Mouse (Mus musculus) retina, postnatal 7 days (tissue): ENCODE data around the gene Smpx.

Source experiments
- DNase-seq: peaks from one replicate; pipeline ENCODE4 v3.0.0-alpha.2; 2012; ENCODE audit warnings: low read depth, low spot score

Gene Smpx

DNA sequence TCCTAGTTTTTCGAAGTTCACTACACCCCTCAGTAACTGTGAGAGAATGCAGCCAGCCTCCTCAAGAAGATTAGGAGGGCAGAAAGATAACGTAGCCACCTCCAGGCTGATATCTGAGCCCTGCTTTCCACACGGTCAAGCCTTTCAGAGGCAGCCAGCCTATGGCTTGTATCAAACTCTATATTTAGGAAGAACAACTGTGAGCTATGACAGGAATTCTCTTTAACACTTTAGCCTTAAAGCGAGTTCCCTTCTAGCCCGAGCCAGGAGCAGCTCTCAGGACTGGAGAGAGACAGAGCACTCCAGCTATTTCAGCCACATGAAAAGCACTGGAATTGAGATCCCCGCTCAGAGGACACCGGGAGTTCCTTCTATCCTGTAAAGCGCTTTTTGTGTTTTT, at the start of gene Smpx:
Smpx (plus strand) TSS at position 49 of the 400 bp plus-strand sequence.
- no peak for DNase-seq

DNA sequence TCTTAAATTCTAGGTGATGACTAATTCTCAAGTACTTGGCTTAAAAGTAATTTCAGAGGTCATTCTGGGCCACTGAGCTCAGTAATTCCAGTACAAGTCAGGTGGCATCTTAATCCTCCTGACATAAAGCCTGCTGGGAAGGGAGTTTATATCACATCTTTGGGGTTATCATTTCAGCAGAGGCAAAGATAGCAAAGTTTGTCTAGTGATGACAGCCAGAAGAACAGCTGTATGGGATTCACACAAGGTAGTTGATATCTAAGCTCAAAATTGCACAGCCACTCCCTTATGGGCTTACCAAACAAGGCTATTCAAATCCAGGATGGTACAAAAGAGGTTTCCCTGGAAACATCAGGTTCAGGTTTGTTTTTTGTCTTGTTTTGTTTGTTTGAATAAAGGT, 43.7 kb upstream of the Smpx start:
- no peak for DNase-seq

DNA sequence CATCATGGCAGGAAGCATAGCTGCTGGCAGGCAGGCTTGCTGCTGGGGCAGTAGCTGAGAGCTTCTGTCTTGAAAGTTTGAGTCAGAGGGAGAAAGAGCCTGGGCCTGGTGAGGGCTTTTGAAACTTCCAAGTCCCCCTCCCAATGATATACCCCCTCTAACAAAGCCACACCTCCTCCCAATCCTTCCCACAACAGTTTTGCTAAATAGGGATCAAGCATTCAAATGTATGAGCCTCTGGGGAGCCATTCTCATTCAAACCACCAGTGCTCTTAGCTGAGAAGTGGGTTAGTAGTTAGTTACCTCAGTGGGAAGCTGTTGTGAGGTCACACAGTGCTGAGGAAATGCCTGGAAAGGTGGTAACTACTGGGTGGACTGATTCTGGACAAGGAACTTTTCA, 41.4 kb upstream of the Smpx start:
- DNase-seq, result no peak

DNA sequence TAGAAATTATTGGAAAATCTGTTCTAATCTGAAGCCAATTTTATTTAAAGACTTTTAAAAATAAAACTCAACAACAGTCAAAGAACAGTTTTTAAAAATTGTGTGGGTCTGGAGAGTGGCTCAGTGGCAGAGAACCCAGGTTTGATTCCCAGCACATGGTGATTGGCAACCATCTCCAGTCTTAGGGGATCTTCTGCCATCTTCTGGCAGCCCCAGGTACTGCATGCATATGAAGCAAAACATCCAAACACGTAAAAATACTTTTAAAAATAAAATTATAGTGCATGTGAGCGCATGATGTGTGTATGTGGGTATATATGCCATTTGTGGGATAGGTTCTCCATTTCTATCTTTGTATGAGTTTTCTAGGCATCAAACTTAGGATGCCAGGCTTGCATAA, 26.9 kb upstream of the Smpx start:
- DNase-seq, result no peak

DNA sequence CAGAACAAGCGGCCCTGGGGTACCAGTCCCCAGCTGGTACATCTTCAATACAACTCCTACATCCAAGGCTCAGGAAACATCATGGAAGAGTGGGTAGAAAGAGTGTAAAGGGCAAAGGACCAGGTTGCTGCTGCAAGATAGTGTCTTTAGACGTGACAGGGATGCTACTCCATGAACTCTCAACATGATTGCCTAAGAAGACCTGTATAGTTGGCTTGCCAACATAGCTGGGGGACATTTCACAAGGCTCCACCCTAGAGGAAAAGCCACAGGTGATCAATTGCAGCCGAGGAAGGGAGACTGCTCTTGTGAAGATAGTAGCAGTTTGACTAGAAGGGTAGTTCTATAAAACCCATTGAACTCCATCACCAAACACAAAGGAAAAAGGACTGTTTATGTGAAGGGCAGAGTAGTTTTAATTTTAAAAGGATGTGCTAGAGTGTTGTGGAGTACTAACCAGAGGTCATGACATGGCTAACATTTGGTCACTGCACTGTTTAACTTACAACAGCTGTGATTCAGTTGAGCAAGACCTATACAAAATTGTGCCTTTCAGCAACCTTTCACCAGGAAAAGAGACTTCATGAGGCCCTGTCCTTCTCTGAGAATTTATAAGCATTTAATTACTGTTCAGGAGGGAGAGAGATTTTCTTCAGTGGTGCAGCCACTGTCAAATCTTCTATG, 23.9 kb upstream of the Smpx start:
- no peak for DNase-seq

DNA sequence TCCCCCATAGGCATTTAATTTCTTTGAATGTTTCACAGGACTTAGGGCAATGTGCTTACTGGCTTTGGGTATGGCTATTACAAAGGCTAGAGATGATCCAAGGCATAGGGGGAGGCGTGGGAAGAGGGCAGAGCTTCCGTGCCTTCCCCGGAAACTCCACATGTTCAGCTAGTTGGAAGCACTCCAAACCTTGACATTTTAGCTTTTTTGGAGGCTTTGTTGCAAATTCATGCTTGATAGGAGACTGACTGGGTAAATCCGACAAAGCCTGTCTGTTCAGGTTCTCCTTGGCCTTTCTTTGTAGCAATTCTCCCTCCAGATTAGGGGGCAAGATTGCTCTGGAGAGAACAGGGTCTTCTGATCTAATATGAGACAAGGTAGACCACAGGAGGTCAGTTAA, 7.5 kb upstream of the Smpx start:
- no peak for DNase-seq

DNA sequence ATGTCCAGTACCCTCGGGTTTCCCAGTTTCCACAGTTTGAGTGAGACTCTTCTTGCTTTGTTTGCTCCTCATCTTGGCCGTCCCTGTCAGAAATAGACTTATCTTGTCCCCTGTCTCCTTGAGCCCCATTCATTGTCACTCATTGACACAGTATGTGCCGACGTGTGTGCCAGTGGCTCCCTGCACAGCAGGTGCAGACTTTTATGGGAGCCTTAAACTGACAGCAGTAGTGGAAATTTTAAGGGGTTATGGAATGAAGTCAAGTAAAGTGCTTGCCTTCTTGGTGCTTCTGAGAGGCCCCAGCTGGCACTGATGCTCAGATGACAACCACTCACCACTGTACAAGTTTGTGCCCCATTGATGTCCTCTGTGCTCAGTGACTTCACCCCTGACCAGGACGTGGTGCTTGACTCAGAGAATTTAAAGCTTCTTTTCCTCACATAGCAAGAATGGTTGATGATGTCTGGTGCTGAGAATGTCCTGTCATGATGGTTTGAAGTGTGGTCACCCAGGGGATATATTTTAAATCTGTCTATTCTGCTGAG, 1.0 kb upstream of the Smpx start:
- no peak for DNase-seq

DNA sequence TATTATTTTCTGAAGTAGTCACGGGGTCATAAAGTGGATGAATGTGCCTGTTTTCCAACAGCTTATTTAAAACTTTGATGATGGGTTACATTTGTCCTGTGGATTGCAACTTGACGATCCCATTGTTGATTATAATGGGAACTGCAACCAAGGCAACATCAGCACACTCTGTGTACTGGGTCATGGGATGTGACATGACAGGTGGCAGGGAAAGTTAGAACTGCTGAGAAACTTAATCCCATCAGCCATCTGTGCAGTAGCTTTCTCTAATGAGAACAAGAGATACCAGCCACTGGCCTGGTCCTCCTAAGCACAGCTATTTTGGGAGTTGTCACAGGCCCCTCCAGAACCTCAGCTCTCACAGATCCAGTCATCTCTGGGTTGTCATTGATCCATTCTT, 8.5 kb downstream of the Smpx start:
- no peak for DNase-seq

DNA sequence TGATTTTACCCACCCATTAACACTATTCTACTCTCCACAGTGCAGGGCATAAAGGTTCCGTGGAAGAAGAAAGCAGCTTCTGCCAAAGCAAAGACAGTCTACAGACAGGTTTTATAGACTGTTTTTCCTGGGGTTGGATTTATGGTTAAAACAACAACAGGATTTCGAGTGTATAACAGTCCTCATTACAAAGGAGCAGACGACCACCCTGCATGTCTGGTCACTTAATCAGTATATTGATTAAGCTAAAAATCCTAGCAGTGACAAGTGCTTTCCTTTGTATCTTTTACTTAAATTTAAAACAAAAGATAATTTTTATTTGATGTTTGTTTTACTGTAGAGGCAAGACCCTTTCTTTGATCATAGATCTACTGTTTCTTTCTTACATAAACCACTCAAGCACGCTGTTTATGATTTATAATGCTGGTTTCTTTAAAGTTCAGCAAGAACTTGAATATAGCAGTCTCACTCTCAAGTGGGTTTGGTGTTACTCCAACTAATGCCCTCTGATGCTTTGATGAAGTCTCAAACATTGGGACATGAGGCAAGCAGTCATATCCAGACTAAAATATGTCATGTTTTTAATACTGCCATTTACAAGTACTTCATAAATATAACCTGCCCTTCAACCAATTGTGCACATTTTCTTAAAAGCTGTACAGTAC, 10.0 kb downstream of the Smpx start:
- DNase-seq, result no peak

DNA sequence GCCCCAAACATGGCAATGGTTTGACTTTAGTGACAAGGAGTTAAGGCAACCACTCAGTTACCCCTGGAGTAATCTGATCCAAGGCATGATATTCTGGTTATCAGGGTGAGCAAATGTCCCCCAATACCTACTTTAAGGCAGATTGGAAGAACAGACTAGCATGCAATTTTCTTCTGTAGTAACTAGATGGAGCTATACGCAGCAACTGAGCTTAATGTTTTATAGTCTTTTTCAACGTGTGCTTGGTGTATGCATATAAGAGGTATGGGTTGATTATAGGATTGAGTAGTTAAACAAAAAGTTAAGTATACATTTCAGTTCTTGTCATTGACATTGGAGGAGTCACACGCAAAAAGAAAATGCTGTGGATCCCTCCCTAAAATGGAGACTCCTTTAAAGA, 21.2 kb downstream of the Smpx start:
- no peak for DNase-seq

DNA sequence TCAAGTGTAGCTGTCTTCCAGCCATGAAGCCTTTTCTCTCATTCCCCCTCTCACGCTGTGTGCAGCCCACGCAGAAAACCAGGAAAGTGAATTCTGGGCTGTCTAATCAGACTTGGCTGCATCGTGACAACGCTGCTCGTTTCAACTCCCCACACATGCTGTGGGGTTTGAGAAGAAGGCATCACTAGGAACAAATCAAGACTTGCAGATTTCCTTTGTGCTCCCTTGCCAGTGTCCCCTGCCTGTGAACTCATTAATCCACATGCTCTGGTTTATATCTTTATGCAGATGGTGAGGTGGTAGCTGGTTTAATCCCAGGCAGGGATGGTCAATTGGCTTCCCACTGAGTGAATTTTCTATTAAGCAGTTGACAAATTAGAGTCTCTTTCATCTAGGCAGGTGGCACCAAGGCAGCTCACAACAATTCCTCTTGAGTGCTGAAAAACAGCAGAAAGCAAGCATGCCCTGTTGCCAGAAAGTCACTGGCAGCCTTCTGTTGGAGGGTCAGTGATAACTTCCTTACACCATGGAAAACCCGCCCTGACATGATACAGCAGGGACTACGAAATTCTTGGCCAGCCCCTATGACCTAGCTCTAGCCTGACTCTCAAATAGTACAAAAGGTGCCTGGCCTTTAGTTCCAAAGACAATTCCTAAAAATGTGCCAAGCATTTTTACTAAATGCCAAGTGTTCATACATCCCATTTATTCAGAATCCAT, 32.1 kb downstream of the Smpx start:
- no peak for DNase-seq

DNA sequence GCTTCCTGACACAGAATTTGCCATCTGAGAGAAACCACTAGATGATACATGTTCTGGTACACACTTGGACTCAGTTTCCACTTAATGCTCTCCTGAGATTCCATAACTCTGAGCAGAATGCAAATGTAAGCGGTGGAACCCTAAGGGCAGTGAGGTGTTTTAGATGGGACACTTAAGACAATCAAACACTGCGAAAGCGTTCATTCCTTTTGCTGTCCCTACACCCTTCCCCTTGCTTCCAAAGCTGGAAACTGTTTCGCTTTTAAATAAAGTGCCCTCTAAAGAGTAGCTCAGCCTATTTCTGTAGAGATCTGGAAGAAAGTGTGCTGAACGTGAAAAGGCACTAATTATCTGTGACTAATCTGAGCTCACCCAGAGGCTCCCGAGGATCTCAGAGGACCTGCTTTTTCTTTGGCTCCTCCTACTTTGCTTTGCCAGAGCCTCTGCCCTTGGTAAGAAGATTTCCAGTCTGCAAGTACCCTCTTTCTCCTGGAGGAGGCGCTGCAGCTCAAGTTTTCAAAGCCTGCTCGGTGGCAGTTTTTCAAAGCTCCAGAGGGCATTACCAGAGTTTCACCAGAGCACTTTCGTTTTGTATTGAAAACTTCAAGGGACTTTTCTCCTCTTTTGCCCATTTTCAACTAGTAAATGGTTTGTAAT, 33.1 kb downstream of the Smpx start:
- peak; percentile 69 for DNase-seq

DNA sequence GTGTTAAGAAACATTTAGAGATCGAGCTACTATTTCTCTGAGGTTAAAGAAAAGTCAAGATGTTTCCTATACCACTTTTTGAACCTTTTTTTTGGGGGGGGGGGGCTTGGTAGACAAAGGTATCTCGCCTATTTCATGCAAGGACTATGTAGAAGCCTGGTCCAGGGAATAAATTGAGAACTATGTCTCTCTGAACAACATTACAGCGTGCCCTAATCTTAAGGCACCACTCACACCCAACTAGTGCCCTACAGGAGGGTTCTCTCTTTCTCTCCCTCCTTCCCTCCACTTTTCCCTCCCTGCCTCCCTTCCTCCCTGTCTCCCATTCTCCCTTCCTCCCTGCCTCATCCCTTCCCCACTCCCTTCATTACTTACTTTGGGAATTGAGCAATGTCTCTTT, 33.6 kb downstream of the Smpx start:
- DNase-seq, result no peak

DNA sequence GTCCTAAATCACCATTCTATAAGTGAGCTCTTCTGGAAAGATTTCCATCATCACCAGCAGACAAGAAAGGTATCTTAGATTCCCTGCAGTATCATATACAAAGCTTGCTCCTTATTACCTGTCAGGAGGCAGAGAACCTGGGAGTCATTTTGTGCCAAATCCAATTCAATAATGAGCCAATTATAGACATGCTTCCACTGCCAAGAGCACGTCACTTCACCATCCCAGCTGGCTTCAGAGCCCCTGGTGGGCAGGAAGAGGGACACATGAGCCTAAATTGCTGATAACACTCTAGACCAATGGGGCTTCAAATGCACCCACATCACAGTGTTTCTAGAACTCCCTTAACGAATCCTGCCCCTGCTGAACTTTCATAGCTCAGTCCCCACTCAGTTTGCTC, 35.1 kb downstream of the Smpx start:
- DNase-seq, result no peak

DNA sequence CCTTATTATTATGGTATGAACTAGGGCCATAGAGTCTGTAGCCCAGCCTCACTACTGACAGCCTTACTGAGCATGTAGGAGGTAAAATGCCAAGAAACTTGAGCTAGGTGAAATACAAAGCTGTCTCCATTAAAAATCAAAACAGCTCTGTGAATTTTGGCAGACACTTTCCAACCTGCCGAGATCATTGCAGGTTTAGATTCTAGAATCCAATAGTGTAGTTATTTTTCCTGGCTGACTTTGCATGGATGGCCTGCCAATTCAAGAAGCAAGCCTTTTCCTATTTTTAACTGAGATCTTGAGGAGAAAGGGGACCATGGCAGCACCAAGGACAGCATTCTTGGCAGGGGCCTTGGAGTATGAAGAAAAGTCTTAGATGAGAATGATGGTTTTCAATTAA, 35.6 kb downstream of the Smpx start:
- DNase-seq, result no peak

DNA sequence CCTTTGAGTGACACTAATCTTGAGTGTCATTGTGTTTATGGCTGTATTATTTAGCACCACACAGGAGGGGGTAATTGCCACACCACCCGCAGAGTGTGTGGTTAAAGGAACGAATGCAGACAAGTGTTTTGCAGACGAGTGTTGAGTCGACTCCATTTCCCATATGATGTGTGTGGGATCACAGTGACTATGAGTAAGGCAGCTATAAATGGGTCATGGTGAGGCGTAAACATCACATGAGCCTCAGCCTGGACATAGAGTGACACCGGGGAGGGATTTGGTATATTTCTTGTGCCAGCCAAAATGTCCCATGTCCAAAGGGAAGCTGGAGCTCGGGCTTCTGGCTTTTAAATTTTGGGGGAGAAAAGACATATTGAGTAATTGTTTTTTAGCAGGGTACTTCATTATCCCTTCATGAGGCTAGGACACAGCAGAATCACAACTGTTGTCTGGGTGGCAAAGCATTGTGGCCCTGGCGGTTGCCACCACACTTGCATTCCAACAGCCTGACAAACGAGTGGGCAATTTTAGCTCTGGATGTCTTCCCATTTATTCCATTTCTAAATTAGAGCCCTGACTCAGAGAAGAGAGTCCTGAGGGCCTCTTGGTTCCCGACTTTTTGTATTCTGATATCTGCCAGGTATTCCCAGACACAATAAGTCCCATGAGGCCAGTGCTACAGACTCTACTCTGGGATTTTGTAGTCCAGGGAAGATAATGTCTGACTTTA, 49.3 kb downstream of the Smpx start:
- DNase-seq, result no peak

DNA sequence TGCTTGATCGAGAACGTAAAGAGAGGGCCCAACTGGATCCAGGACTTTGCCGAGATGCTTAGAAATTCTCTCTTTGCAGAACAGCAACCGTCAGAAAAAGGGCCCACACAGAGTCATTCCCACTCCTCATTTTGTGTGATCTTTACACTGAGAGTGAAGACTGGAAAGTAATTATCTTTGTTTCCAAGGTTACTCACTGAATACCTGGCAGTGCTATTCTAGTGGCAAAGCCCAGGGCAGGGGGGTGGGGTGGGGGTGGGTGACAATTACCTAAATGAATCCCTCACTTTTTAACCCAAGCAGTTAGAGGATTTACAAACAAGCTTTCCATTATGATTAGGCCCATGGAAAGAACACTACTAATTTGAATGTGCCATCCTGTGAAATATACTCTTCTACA, 55.8 kb downstream of the Smpx start:
- DNase-seq, result no peak

DNA sequence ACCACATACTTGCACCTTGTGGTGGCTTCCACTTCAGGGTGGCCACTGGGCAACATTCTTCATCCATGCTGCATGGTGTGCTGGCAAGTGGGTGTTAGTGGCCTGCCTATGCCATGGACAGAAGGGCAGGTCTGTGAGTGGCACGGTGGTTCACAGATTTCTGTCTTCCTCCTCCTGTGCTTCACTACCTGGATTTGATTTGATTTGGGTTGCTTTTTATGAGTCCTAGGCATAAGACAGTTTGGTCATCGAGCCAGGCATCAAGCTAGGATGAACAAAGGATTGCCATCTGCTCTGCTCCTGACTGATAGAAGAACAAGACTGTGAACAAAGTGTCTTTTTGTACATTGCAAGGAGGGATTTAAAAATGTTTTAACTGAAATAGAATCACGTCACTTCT, 63.8 kb downstream of the Smpx start:
- no peak for DNase-seq

DNA sequence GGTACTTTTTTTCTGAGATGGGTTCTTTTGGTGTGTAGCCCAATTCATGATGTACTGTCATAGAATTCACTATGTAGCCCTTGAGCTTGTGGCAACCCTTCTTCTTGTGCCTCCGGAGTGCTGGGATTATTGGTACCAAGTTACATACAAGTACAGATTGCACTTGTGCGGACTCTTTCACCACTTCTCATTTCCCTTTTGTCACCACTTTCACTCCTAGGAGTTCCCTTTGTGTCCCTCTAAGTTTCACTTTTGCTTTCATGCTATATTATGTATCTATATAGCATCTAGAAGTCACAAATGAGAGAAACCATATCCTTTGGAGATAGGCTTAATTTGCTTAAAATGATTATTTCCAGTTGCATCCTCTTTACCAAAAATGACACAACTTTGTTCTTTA, 103.0 kb downstream of the Smpx start:
- no peak for DNase-seq
